Comparison of ENCODE assay signal across 14 mouse cellular contexts in the genomic region with DNA sequence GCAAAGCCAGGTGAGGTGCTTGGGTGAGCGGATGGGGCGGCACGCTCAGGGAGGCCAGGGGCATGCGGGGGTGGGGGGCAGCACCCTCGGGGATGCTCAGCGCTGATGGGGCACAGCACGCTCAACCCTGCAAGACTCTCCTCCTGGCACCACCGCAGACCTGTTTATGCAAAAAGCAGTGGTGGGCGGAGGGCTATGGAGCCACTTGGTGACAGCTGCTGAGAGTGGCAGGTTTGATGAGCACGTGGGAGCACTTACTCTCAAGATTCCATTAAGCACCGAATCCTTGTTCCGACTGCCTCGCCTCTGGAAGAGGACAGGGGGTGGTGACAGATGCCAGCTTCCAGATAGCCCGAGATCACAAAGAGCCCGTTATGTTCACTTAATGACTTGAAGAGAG.
A peak's percentile ranks its signal among the peaks of the same experiment; 100 is the strongest.
DNase-seq lines count a peak whose midpoint lies in the region; ATAC-seq and TF ChIP-seq lines count a peak whose summit lies in the region.
"Had no signal": no experiment of that assay in that cellular context is flagged by ENCODE, and none has a peak within 500 bp of the region (broad histone marks: within the 10 kb centered on the region; RNA-seq: fewer than 3 reads in every experiment).

No protein-coding gene starts in this region.

- TF ChIP-seq CTCF in lung, adult 2 months (IDR thresholded peaks at IDR 0.05; ENCODE audit: insufficient read depth, low read length): no peak
- TF ChIP-seq CTCF in midbrain, postnatal 0 days (IDR thresholded peaks at IDR 0.05): no peak
- no peak for TF ChIP-seq CTCF in gastrocnemius, adult 2 months (IDR thresholded peaks at IDR 0.05)

- intact Hi-C loops in gastrocnemius, adult 2 months (cut with DNase I): no loop called here

- no peak for DNase-seq in frontal cortex, postnatal 10 days (ENCODE audit: low spot score in 2 of 2)
- no peak for DNase-seq in lung, adult 2 months
- DNase-seq in hindbrain, embryonic 11.5 days (ENCODE audit: low spot score): no peak
- no peak for DNase-seq in midbrain, postnatal 0 days (ENCODE audit: low spot score)
- DNase-seq in yolk sac, embryonic 10.5 days (ENCODE audit: low spot score): no peak
- DNase-seq in gastrocnemius, adult 2 months: no peak
- DNase-seq: cerebellum, postnatal 36 days; kidney, postnatal 14 days; right cerebral cortex, postnatal 25 days had no signal

- H3K36me3 ChIP-seq in lung, embryonic 15.5 days: no peaks in the 10 kb centered on the region
- H3K36me3 ChIP-seq in hindbrain, embryonic 11.5 days (ENCODE audit: control insufficient read depth, insufficient read depth, low read length): no peaks in the 10 kb centered on the region
- no peaks in the 10 kb centered on the region for H3K36me3 ChIP-seq in midbrain, postnatal 0 days (ENCODE audit: insufficient read depth, low read length)
- H3K36me3 ChIP-seq: liver, embryonic 15.5 days had no signal

- ATAC-seq in frontal cortex, adult (ENCODE audit: low TSS enrichment): peak; percentile 60
- ATAC-seq in lung, embryonic 15.5 days (ENCODE audit: borderline replicate concordance, extremely low read depth, low FRiP score, low TSS enrichment): no peak
- peak; percentile 41; the same call in 1 of the 2 replicates for ATAC-seq in hindbrain, embryonic 11.5 days (ENCODE audit: low FRiP score)
- ATAC-seq in midbrain, postnatal 0 days (ENCODE audit: low FRiP score): peak; percentile 42

- no peaks in the 10 kb centered on the region for H3K27me3 ChIP-seq in lung, embryonic 15.5 days
- H3K27me3 ChIP-seq in hindbrain, embryonic 11.5 days (ENCODE audit: control insufficient read depth, insufficient read depth, low read length): no peaks in the 10 kb centered on the region
- H3K27me3 ChIP-seq in midbrain, postnatal 0 days (ENCODE audit: insufficient read depth, low read length): no peaks in the 10 kb centered on the region
- H3K27me3 ChIP-seq: liver, embryonic 15.5 days had no signal

- H3K27ac ChIP-seq in lung, embryonic 15.5 days: no peak overlapping the region
- H3K27ac ChIP-seq in hindbrain, embryonic 11.5 days (ENCODE audit: low read depth, low read length): no peak overlapping the region
- no peak overlapping the region for H3K27ac ChIP-seq in midbrain, postnatal 0 days (ENCODE audit: low read depth, low read length)
- H3K27ac ChIP-seq in gastrocnemius, adult 2 months: no peak overlapping the region
- H3K27ac ChIP-seq: liver, embryonic 15.5 days; stomach, postnatal 0 days had no signal

- H3K9ac ChIP-seq in lung, embryonic 15.5 days: no peak overlapping the region
- H3K9ac ChIP-seq in hindbrain, embryonic 11.5 days (ENCODE audit: low read depth, low read length): no peak overlapping the region
- H3K9ac ChIP-seq in midbrain, postnatal 0 days (replicated peaks; ENCODE audit: low read length, poor library complexity, severe bottlenecking): no peak overlapping the region
- H3K9ac ChIP-seq: liver, embryonic 15.5 days had no signal

- H3K4me3 ChIP-seq in lung, embryonic 15.5 days: no peak overlapping the region; the same call in 1 of the 2 replicates
- no peak overlapping the region for H3K4me3 ChIP-seq in lung, adult 2 months (replicated peaks; ENCODE audit: extremely low read depth, low read depth, low read length)
- no peak overlapping the region for H3K4me3 ChIP-seq in hindbrain, embryonic 11.5 days (ENCODE audit: low read depth, low read length)
- H3K4me3 ChIP-seq in midbrain, postnatal 0 days (ENCODE audit: low read depth, low read length): no peak overlapping the region
- no peak overlapping the region for H3K4me3 ChIP-seq in gastrocnemius, adult 2 months
- H3K4me3 ChIP-seq: liver, embryonic 15.5 days; myocyte had no signal

- H3K4me1 ChIP-seq in lung, embryonic 15.5 days: peaks cover 8% of the 10 kb centered on the region; the same call in 1 of the 2 replicates
- no peaks in the 10 kb centered on the region for H3K4me1 ChIP-seq in lung, adult 2 months (ENCODE audit: control insufficient read depth, insufficient read depth, low read length)
- no peaks in the 10 kb centered on the region for H3K4me1 ChIP-seq in hindbrain, embryonic 11.5 days (replicated peaks; ENCODE audit: control insufficient read depth, insufficient read depth, low read length)
- H3K4me1 ChIP-seq in midbrain, postnatal 0 days (ENCODE audit: insufficient read depth, low read length): no peaks in the 10 kb centered on the region
- H3K4me1 ChIP-seq: liver, embryonic 15.5 days had no signal

- WGBS in lung, embryonic 15.5 days: 50% methylated on average over 15 of the region's 15 CpGs
- 49% methylated on average over 15 of the region's 15 CpGs for WGBS in lung, adult 2 months
- WGBS in hindbrain, embryonic 11.5 days: 66% methylated on average over 15 of the region's 15 CpGs
- WGBS in midbrain, postnatal 0 days: 77% methylated on average over 15 of the region's 15 CpGs

- no peak for TF ChIP-seq POLR2A in lung, adult 2 months (IDR thresholded peaks at IDR 0.05; ENCODE audit: borderline replicate concordance, extremely low read depth, low read depth, low read length)

- H3K4me2 ChIP-seq in lung, embryonic 15.5 days: peak overlapping the region; percentile 35
- no peak overlapping the region for H3K4me2 ChIP-seq in hindbrain, embryonic 11.5 days (replicated peaks; ENCODE audit: low read depth, low read length)
- no peak overlapping the region for H3K4me2 ChIP-seq in midbrain, postnatal 0 days (ENCODE audit: low read depth, low read length, poor library complexity, severe bottlenecking)
- H3K4me2 ChIP-seq: liver, embryonic 15.5 days had no signal

- peaks cover 3% of the 10 kb centered on the region; the same call in 1 of the 2 replicates for H3K9me3 ChIP-seq in lung, embryonic 15.5 days
- H3K9me3 ChIP-seq in hindbrain, embryonic 11.5 days (ENCODE audit: control insufficient read depth, low read length): no peaks in the 10 kb centered on the region
- H3K9me3 ChIP-seq in midbrain, postnatal 0 days (ENCODE audit: low read length): no peaks in the 10 kb centered on the region
- H3K9me3 ChIP-seq: liver, embryonic 15.5 days had no signal
